Mouse (Mus musculus) embryo, embryonic 11 days (tissue): ENCODE data around the gene Vrk2.

Experiments
- DNase-seq: peaks from one replicate; pipeline ENCODE4 v3.0.0-alpha.2; 2015

Vrk2 gene

DNA sequence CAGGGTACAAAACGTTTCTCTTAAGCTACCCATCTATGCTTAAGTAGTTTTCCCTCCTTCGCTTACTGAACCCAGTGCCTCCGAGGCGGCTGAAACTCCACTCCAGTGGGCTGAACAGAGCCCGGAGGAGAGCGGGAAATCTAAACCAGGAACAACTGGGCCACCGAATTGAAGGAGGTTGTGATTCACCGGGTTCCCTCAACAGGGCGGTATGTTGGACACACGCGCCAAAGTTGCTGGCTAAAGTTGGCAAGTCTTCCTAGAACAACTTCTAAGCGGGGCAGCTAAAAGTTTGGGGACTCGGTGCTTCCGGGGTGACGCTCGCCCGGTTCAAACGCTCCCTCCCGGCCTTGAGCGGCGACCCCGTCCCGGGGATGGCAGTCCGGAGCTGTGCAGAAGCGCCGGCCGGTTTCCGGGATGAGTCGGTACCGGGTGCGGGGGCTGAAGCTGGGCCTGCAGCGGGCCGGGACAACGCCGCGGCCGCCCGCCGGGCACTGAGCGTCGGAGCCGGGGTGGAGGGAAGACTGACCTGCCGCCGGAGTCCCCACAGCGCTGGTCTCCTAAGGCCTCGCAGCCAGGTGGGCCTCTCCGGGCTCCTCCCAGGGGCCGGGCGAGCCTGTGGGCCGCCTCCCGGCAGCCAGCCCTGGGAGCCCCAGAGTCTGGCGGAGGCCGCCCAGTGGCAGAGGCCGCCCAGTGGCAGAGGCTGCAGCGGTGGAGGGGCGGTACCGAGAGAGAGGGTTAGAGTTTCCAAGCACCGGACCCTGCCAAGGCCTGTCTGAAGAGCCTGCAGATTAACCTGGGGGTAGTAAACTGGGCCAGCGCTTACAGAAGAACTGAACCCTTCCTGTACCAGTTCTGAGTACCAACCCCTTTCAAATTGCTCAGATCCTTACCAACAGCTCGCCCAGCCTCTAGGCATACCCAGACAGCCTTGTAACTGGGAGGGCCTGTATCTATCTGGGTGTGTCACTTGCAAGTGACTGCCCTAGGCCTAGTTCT lies at the start of gene Vrk2, which contains the start of gene Gm6899:
Gene Vrk2 (minus strand): TSS at position 939 of the 999 bp plus-strand sequence.
Gene Gm6899 (plus strand): TSS at position 181 of the 999 bp plus-strand sequence.
- DNase-seq: peak; percentile 93

DNA sequence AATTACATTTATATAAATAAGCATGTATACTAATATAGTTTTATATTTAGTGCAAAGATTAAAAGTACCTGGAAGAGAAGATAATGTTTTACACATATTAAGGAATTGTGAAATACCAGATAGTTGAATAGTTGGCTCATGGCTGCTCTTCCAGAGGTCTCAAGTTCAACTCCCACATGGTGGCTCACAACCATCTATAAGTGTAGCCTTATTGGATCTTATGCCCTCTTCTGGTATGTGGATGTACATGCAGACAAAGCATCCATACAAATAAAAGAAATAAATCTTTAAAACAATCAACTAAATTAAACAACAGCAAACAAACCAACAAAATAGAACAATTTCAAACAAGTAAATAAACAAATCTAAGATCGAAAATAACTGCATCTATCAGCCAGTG lies 48.3 kb upstream of the Vrk2 start:
- DNase-seq: no peak

GRCm38 (mm10) chr11:26640314-26640785 lies 46.6 kb upstream of the Vrk2 start:
- DNase-seq: no peak

DNA sequence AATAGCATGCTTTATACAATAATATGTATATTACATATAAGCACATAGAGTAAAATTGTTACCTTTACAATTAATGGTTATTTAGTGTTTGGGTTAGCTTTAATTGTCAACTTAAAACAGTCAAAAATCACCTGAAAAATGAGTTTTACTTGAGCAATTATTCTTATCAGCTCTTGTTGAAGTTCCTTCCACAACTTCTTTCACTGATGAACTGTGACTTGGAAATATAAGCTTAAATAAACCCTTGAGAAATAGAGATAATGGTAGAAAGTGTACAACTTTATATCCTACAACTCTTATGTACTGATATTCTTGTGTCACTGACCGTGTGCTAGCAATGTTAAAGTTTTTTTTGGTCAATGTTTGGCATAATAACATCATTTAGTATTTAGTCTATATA lies 42.4 kb upstream of the Vrk2 start:
- DNase-seq: no peak

GRCm38 (mm10) chr11:26622727-26623126 lies 28.9 kb upstream of the Vrk2 start:
- no peak for DNase-seq

GRCm38 (mm10) chr11:26618475-26619223 lies 24.9 kb upstream of the Vrk2 start:
- no peak for DNase-seq

- peak; percentile 24 for DNase-seq
Measured at GRCm38 (mm10) chr11:26608795-26609194, 15.0 kb upstream of the Vrk2 start.

DNA sequence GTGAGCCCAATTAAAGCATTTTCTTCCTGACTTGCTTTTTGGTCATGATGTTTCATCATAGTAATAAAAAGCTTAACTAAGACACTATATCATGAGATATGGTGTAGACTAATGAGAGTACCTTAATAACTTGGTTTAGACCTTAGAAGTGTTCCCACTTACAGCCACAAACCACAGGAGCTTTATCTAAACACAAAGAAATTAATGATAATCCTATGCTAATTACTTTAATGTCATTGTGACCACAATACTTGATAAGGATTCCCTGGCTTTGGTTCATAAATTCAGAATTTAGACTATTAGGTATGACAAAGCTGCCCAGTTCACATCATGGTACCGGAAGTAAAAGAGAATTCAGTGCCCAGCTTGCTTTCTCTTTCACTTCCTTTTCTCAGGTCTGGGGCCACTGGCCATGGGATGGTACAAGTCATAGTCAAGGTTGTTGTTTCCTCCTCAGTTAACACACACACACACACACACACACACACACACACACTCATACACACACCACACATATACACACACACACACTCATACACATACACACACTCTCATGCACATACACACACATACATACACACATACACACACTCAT lies 10.4 kb upstream of the Vrk2 start:
- no peak for DNase-seq

- DNase-seq: no peak
Measured at GRCm38 (mm10) chr11:26601571-26602175, 7.9 kb upstream of the Vrk2 start.

DNA sequence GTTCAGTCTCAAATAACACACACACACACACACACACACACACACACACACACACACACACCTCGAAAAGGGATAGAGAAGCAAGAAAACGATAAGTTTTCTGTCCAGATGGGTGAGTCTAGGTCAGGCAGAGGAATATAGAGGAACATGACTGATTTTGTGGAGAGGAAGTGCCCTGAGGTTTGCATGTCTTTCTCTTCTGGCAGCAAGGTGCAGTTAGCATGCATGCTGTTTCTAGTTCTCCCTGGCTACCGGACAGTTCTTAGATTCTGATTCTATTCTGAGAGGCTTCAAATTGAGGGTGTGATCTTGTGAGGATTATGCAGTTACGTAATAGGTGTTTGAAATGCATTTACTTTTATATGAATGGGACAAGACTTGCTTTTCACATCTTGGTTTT lies 6.9 kb upstream of the Vrk2 start:
- DNase-seq: no peak

GRCm38 (mm10) chr11:26598876-26599275 lies 5.1 kb upstream of the Vrk2 start:
- DNase-seq: no peak

GRCm38 (mm10) chr11:26597761-26598160 lies 4.0 kb upstream of the Vrk2 start:
- no peak for DNase-seq

DNA sequence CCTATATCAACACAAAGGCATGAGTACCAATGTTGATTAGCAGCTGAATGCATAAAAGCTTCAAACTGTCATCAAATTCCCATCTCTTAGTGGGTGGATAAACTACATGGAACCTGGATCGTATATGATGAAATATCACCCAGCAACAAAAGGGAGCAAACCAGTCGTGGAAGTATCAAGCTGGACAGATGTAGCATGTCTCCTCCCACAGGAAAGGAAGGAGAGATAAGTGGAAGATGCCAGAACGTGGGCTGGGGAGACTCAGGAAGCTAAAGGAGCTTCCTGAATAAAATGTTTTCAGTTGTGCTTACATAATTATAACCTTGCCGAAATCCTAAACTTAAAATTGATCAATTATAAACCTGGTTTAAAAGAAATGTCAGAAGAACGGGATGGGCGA lies 3.3 kb upstream of the Vrk2 start:
- DNase-seq: no peak

GRCm38 (mm10) chr11:26596186-26596585 lies 2.4 kb upstream of the Vrk2 start:
- no peak for DNase-seq

DNA sequence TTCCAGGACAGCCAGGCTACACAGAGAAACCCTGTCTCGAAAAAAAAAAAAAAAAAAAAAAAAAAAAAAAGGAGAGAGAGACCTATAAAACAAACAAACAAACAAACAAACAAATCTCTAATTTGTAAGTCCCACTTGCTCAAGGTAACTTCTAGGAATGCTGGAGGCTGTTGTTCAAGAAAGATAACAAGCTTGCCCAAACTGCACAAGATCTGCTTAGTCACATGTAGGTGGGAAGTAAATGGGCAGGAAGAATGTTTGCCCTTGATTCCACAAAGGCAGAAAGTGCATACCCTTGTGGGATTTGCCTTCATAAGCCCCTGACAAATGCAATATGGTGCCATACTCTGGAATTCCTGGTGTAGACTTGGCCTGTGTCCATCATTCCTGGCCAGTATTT lies 688 bp upstream of the Vrk2 start:
- DNase-seq: no peak

DNA sequence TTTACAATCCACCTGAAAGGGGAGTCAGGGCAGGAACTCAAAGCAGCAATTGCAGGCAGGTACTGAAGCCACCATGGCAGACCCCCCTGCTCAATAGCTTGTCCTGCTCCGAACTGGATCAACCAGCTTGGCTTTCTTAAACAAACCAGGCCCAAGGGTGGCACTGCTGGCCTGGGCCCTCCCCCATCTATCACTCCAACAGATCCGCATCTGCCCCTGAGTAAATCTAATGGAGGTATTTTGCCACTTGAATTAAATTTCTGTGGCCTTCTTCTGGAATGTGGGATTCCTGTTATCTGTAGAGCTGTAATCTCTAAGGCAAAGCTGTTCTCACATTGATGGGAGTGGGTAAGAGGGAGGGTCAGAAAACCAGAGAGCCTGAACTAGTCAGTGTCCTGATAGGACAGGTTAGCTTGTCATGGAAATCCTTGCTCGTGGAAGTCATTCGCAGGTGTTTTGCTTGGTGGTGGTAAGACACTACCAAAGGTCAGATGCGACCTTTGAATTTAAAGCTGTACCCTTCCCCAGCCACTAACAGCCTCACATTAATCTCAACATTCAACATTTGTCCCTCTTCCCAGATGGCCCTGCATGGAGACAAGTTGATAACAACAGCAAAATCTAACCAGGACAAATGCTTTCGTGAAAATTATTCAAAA lies 1.3 kb downstream of the Vrk2 start:
- peak; percentile 15 for DNase-seq

DNA sequence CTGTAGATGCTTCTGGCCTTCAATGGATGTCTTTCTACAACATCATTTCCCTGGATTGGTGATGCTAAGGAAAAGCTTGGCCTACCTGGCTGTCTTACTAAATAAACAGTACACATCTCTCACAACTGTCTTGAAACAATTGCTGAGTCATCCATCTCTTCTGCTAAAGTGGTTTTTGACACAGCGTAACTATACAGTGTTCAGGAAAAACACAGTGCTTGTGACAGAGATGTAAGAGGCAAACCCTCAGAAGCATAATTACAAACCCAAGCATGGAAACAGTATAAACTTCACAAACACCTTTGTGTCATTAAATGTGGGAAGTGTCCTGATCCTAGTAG lies 6.6 kb downstream of the Vrk2 start:
- DNase-seq: no peak

DNA sequence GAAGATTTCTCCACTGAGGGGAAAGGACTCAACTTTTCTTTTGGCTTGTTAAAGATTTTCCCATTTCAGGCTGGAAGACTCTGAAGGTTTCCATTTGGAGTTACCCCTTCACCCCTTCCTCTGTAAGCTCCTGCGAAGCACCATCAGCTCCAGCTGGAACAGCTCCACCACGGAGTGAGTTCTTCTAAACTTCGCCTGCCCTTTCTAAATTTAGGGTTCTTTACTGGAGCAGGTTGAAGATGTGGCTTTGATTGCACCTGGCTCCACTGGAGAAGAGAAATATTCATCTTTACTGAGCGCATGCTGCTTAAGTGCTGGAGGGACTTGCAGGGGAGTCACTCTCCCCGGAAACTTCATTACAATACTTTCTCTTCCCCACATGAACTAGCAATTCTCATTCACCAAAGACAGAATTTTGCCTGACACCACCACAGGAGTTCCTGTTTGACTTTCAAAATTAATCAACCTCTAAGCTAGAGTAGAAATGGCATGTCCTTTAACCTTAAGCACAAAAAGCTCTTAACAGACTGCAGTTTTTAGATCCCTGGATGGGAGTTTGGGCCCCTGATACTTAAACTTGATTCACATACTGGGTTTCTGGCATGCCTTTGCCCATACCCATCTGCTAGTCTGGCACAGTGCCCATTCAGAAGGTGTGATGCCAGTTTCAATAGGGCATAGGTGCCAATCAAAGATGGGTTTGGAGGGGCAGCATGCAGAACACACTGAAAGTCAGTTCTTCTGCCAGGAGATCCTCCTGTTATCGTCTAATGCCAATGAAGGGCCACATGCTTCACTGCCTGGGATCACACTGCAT lies 7.2 kb downstream of the Vrk2 start:
- DNase-seq: no peak

DNA sequence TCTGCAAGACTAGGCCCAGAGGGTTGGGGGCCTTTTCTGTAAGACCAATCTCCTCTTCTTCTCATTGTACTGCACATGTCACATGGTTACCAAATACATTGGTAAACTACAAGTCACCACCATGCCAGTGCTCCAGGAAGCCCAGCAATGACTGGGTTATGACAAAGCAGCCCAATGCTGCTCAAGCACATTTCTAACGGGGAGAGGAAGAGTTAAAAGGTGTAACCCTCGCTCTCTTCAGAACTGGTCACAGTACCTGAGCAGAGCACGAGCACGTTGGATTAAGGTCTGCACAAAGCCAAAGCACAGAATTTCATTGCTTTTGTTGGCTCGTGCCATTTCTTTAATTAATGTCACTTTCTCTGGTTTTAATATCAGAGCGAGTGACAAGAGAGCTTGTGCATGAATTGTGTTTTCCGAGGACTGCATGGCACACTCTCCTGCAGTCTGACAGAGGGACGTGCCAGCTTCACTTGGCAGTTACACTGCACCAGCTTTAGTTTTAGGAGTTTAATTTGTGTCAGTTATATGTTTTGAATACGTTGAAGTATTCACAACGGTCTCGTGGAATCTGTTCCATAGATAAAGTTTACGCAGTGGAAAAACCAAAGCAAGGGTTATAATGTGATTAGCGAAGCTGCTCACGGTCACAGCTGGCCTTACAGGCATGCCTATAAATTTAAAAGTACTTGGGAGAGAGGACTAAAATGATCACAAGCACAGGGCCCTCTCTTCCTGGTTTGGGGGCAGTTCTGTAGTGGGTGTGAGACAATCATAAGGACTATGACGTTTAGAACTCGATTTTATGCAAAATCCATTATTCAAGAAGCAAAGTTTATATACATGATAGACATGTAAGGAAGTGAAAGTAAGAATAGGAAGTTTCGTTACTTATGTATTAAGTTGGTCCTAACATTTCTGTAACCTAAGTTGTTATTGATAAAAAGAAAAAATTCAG lies 8.1 kb downstream of the Vrk2 start:
- no peak for DNase-seq

DNA sequence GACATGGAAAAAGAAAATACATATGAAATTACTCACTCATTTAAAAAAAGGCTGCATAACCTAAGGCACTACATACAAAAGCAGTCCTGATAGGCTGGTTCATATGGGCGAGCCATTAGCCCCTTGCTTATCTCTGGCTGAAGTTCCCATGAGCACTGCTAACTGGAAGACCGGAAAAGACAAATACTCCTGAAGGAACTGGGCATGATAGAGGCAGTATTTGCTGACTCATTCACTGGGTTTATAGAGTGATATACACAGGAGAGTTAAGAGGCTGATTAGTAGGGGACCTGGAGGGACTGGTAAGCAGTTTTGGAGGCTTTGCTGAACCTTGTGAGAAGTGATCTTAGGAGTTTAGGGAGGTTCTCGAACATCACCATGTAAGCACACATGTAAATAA lies 42.2 kb downstream of the Vrk2 start:
- no peak for DNase-seq
